Mouse (Mus musculus) bone marrow macrophage, adult 2 months (primary cell): ENCODE results near the gene Mrps18b. TPM values are rescaled to one million over a fixed set of nuclear protein-coding genes. Genes with fewer than 3 reads are reported as not detected.

ENCODE experiments used
- H3K27ac ChIP-seq: 2 replicates; pipeline ENCODE4 v1.5.1; 2012; ENCODE audit warnings: low read depth, low read length; ENCODE audit not compliant: insufficient read depth
- H3K4me1 ChIP-seq: 2 replicates; pipeline ENCODE4 v1.6.1; 2012; ENCODE audit warnings: low read length; ENCODE audit not compliant: control insufficient read depth, insufficient read depth
- H3K4me3 ChIP-seq: 2 replicates; pipeline ENCODE4 v1.5.1; 2012; ENCODE audit warnings: mild to moderate bottlenecking, low read length, moderate library complexity; ENCODE audit not compliant: insufficient read depth
- CTCF ChIP-seq: IDR thresholded peaks from 2 replicates; pipeline ENCODE4 v1.5.1; 2012; ENCODE audit warnings: low read depth, mild to moderate bottlenecking, low read length, moderate library complexity
- POLR2A ChIP-seq: IDR thresholded peaks from 2 replicates; pipeline ENCODE4 v1.6.1; 2012; ENCODE audit warnings: mild to moderate bottlenecking, low read depth, low read length, borderline replicate concordance
- polyA plus RNA-seq: library from polyadenylated mRNA; stranded (reverse); fragments of >200 nt; gene quantifications from 2 replicates; pipeline ENCODE4 v1.2.4, GENCODE M21; 2012; ENCODE audit not compliant: missing spikeins, insufficient read depth, insufficient read length

Mrps18b gene
- polyA plus RNA-seq, 1 experiment, result 29.4 TPM

DNA sequence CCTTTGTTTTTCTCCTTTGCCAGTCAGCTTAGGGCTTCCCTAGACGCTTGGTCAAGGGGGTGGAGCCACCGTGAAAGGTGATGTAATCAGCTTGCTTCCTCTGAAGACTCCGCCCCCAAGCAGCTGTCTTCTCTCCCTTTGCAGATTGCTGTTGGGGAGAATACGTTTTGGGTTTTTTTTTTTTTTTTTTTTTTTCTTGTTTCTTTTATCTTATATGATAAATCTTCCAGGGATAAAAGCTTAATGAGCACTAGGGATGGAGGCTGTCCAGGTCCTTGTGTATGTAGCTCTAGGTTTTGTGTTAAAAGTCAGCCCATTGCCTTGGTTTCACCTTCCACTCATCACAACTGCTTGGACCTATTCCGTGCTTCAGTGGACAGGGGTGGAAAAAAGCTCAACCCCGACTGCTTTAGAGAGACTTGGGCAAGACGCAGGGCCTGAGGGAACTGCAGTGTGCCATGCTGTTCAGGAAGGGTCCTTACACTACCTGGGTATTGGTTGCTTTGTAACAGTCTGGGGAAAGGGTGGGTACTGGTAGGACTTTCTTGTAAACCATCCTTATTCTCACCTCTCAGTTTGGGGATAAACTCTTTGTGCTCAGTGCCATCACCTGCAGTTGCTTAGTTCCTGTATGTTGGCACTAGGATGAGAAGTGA is 3.0 kb upstream of the Mrps18b start:
- Histone ChIP-seq H3K4me1 (peaks cover 30% of the 10 kb centered on the region), H3K4me3 (peak overlapping the region; percentile 61), H3K27ac (peak overlapping the region; percentile 99)
- TF ChIP-seq POLR2A, result no peak
- no peak for TF ChIP-seq CTCF

DNA sequence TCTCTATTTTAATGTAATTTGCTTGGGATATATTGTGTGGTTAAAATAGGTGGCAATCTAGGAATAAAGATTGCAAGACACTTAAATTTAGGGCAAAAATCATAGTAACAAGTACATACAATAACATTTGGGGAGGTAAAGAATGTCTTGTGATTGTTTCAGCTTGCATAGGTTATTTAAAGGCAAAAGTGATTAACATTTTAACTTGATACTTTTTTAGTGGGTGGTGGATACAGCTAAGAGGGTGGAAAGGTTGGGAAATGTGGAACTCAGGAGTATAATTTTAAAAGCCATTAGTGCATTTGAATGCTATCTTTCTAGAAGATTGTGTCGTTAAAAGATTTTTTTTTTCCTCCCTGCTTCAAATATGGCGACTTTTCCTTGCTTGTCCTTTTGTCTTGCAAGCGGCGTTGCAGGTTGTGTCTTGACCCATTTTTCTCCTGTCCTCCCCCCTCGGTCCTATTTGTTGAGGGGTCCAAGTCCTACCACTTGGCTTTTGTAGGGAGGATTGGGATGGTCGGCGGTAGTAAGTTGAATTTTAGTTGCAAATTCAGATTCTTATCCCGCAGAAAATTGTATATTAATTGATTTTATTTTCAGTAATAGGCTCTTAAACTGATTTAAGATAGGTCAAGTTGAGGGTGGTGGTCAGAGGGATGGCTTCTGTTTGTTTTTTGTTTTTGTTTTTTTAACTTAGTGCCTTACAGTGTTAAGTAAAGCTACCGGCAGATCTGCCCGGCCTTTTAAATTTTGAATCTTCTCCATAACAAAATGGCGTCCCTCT is 2.3 kb upstream of the Mrps18b start:
- H3K4me1 ChIP-seq, result peaks cover 30% of the 10 kb centered on the region
- no peak for TF ChIP-seq POLR2A
- TF ChIP-seq CTCF, result no peak

DNA sequence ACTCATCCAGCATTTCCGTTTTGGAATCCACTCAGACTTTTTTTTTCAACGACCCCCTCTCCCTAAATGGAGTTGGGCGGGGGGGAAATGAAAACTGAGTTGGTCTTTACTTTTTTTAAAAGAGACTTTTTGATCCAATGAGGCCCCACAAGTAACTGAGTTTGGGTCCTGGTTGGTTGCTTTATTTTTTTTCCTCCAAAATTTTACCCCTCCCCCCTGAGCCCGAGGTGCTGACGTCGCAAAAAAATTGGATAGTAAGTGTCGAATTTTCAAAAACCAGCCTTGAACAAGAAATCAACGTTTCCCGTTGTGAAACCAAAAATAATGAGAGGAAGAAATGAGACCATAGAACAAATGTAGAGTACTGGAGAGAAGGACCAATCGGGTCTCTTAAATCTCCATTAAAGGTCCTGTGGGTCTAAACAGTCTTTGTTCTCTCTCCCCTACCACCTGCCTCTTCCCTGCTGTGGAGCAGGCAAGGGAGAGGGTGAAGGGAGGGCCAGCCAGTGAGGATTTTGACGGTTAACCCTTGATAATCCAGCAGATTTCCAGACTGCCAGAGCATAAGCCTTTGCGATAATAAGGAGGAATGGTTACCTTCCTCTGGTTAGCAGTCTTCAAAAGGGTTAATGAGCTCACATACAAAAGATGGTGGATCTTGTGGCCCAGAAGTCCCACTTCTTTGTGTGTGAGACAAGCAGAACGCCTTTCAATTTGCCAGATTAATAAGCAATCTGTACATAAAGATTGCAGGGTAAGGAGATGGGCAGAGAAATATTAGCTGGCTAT is 1.5 kb upstream of the Mrps18b start:
- peak overlapping the region; percentile 83 for H3K4me3 ChIP-seq
- peak overlapping the region; percentile 98 for H3K27ac ChIP-seq
- TF ChIP-seq CTCF (no peak), POLR2A (no peak)
- peaks cover 30% of the 10 kb centered on the region for H3K4me1 ChIP-seq

More for the DNA sequence above, 2.3 kb upstream of the Mrps18b start:
- Histone ChIP-seq H3K4me3 (peak overlapping the region; percentile 83), H3K27ac (peak overlapping the region; percentile 99)

DNA sequence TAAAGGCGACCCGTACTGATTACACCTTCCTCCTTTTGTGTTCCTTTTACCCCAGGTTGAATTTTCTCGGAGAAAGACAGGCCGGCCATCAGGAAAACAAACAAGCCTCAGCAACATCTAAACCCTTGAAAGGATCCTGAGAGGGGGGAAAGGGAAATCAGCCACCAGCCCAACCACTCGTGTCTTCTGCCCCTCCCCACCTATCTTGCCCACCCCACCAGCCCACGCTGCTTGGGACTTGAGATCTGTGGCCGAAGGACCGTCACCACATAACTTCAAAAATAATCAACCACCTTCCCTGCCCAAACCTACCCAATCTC is 914 bp upstream of the Mrps18b start:
- peaks cover 27% of the 10 kb centered on the region for H3K4me1 ChIP-seq
- H3K27ac ChIP-seq, result peak overlapping the region; percentile 98
- TF ChIP-seq CTCF (no peak), POLR2A (no peak)
- peak overlapping the region; percentile 83 for H3K4me3 ChIP-seq

DNA sequence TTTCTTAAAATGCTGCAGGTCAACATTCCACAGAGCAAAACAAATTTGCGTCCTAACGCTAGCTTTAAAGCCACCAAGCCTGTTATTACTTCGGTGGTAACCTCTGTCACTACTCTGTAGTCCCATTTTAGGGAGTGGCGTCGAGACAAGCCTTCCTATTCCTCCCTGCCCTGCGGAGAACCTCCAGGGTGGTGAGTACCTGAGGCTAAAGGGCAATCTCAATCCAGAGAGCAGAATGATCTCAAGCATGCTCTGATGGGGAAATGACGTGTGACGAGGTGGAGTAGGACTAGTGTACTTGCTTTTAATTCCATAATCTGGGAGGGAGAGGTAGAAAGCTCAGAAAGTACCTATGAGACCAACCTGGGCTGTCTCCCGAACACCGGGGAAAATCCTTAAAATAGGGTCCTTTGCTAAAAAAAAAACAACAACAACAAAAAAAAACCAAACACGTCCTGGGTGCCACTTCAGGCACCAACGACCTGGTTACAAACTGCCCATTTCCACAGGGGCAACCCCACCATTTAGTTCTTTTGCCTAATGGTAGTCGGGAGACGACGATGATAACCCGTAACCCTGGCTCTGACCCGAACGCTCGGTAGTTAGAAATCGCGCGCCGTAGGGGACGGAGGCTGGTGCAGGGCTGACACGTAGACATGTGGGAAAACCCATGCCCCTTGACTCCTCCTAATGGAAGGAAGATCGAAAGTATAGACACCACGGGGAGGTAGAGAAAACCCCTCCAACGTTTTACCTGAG is 472 bp downstream of the Mrps18b start:
- H3K4me1 ChIP-seq, result peaks cover 26% of the 10 kb centered on the region
- H3K27ac ChIP-seq, result peak overlapping the region; percentile 61
- peak overlapping the region; percentile 82 for H3K4me3 ChIP-seq
- TF ChIP-seq POLR2A (no peak), CTCF (no peak)

DNA sequence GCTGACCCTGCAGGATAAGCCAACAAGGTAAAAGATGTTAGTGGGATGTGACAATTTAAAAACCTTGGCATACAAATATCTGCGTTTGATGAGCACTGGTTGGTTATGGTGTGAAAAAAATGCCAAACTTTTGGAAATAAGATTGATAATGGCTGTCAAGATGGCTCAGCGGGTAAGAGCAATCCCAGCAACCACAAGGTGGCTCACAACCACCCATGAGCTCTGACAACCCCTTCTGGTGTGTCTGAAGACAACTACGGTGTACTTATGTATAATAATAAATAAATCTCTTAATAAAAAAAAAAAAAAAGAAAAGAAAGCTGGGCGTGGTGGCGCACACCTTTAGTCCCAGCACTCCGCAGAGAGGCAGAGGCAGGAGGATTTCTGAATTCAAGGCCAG is 1.2 kb downstream of the Mrps18b start:
- 0 out of 2 replicates have a peak overlapping the region, but pooled peaks have one; percentile 61 for H3K27ac ChIP-seq
- H3K4me3 ChIP-seq, result peak overlapping the region; percentile 82
- TF ChIP-seq POLR2A (no peak), CTCF (no peak)
- peaks cover 20% of the 10 kb centered on the region for H3K4me1 ChIP-seq

DNA sequence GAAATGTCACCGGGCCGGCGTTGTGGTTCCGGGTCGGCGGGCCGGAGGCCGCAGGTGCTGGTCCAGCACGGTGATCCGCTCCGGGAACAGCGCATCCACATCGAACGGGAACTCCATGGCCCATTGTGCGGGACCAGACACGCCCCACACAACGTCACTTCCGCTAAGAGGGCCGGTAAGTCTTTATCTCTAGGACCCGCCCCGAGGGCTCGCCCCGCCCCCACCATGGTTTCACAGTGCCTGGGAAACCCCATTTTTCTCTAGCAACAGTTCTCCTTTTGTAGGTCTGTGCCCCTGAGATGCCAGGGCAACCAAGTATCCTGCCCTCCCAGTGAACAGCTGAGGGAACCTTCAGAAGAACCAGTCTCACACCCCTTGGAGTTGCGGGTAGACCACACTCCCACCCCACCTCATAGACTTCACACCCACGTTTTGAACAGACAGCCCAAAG is 6.2 kb downstream of the Mrps18b start, which contains the start of gene Atat1:
Gene Atat1, minus strand, starts transcription at position 157 of the 451 bp plus-strand sequence.
- peak within 1 kb of the TSS; percentile 32 for H3K27ac ChIP-seq
- TF ChIP-seq POLR2A (no peak), CTCF (no peak)
- H3K4me1 ChIP-seq, result peaks cover 14% of the 10 kb centered on the region
- H3K4me3 ChIP-seq, result peak within 1 kb of the TSS; percentile 85

DNA sequence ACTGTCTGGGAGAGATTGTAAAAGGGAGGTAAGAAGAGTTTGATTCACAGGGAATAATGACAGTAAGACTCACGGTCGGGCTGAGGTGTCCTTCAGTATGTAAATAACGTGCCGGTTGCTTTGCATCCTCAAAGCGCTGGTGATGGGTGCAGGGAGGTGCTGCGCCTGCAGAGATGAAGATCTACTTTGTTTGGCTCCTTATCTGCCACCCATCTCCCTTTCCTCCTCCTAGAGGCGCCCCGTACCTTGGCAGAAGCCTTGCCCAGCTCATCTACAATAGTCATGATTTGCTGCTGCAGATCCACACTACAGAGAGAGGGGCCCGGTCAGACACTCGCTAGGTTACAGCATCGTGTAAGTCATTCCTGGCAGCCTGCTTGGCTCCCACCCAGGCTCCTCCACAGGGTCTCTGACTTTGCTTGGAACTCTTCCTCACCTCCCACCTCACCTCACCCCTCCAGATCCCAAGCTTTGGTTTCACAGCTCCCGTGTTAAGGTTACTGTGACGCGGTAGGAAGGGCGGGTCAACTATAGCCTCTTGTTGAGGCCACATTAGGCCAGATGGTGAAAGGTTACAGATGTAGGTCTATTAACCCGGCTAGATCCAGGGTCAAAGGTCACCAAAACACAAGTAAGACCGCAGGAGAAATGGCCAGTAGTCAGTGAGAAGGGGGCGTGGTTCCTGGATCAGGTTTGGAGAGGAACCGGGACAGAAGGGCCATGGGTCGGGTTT is 6.8 kb downstream of the Mrps18b start:
- Histone ChIP-seq H3K4me3 (peak overlapping the region; percentile 85), H3K27ac (no peak overlapping the region; the same call in 1 of the 2 replicates), H3K4me1 (peaks cover 10% of the 10 kb centered on the region)
- TF ChIP-seq CTCF, result no peak
- no peak for TF ChIP-seq POLR2A

DNA sequence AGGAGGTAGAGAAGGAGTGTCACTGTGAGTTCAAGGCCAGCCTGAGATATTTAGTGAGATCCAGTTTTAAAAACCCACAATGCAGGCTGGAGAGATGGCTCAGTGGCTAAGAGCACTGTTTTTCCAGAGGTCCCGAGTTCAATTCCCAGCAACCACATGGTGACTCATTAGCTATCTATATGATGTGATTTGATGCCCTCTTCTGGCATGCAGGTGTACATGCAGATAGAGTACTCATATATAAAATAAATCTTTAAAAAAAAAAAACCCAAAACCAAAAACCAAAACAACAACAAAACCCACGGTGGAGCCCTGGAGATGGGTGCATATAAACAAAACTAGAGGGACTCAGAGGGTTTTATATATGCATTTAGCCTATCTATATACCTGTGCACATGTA is 8.6 kb downstream of the Mrps18b start:
- Histone ChIP-seq H3K4me3 (no peak overlapping the region), H3K4me1 (peaks cover 9% of the 10 kb centered on the region), H3K27ac (no peak overlapping the region)
- TF ChIP-seq POLR2A, result no peak
- TF ChIP-seq CTCF, result no peak
